Mouse (Mus musculus): ENCODE measurements around the gene Cd300a. TPM values are rescaled to one million over a fixed set of nuclear protein-coding genes. Genes with fewer than 3 reads are reported as not detected.

Gene Cd300a
- polyA plus RNA-seq, 1 experiment from 2014 or later = 2.2 TPM

- Histone ChIP-seq H3K9ac (replicated peaks; ENCODE audit: low read length) (peak overlapping the region; percentile 94), H3K27me3 (ENCODE audit: insufficient read depth, low read length) (no peaks in the 10 kb centered on the region), H3K4me2 (replicated peaks; ENCODE audit: low read depth, low read length) (peak overlapping the region; percentile 98), H3K27ac (ENCODE audit: low read length) (peak overlapping the region; percentile 99), H3K4me1 (ENCODE audit: insufficient read depth, low read length) (peaks cover 60% of the 10 kb centered on the region), H3K36me3 (ENCODE audit: insufficient read depth, low read length) (peaks cover 5% of the 10 kb centered on the region; the same call in 1 of the 2 replicates), H3K4me3 (ENCODE audit: low read length) (peak overlapping the region; percentile 68), H3K9me3 (ENCODE audit: low read length) (no peaks in the 10 kb centered on the region)
- WGBS = under 1% methylated on average over 65 of the region's 65 CpGs
- peak; percentile 36 for ATAC-seq (ENCODE audit: low FRiP score, low TSS enrichment)
Measured at GRCm38 (mm10) chr11:114851608-114852310, 38.1 kb upstream of the Cd300a start.

DNA sequence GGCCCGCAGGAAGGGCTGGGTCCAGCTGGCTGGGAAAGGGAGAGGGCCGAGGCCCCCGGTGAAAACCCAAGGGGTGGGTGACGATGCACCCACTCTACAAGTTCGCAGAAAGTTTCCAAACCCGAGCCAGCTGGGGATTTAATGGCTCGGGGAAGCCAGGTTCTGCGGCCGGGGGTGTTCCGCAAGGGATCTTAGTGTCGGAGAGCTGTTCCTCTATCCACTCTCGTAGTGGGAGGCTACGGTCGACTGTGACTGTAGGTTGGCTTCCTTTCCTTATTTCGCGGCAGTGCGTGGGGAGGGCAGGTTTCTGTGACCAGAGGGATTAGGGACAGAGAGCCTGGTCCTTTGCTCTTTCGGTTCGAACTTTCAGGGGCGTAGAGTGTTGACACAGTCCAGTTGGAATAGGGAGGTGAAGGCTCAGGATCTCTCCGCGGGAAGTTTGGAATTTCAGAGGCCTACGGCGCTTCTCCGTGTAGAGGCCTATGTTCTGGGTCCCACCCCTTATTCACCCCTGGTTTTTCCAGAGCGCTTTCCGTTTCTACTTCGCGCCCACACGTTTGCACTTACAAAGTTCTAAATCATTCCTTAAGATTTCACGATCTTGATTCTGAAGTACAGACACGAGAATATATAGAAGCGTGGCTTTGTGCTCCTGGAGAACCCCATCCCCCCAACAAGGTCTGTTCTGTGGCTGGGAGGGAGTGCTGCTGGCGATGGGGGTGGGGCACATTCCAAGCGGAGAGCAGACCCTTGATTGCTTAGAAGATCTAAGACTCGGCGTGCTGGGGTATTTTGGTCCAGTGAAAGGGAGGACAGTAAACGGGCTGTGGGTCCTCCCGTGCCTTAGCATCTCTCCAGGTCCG, 37.3 kb upstream of the Cd300a start:
- Histone ChIP-seq H3K4me3 (ENCODE audit: low read length) (peak overlapping the region; percentile 68), H3K4me1 (ENCODE audit: insufficient read depth, low read length) (peaks cover 53% of the 10 kb centered on the region), H3K9me3 (ENCODE audit: low read length) (no peaks in the 10 kb centered on the region), H3K9ac (replicated peaks; ENCODE audit: low read length) (peak overlapping the region; percentile 94), H3K4me2 (replicated peaks; ENCODE audit: low read depth, low read length) (peak overlapping the region; percentile 98), H3K27me3 (ENCODE audit: insufficient read depth, low read length) (no peaks in the 10 kb centered on the region), H3K27ac (ENCODE audit: low read length) (peak overlapping the region; percentile 99), H3K36me3 (ENCODE audit: insufficient read depth, low read length) (peaks cover 5% of the 10 kb centered on the region; the same call in 1 of the 2 replicates)
- WGBS = under 1% methylated on average over 40 of the region's 40 CpGs
- no peak for ATAC-seq (ENCODE audit: low FRiP score, low TSS enrichment)

- H3K4me3 ChIP-seq (ENCODE audit: low read length) = peak overlapping the region; percentile 68
- peaks cover 47% of the 10 kb centered on the region for H3K4me1 ChIP-seq (ENCODE audit: insufficient read depth, low read length)
- WGBS = 9% methylated on average over 7 of the region's 7 CpGs
- H3K4me2 ChIP-seq (replicated peaks; ENCODE audit: low read depth, low read length) = peak overlapping the region; percentile 98
- peak overlapping the region; percentile 99 for H3K27ac ChIP-seq (ENCODE audit: low read length)
- no peak; the same call in 1 of the 2 replicates for ATAC-seq (ENCODE audit: low FRiP score, low TSS enrichment)
- no peaks in the 10 kb centered on the region for H3K9me3 ChIP-seq (ENCODE audit: low read length)
- peaks cover 6% of the 10 kb centered on the region; the same call in 1 of the 2 replicates for H3K36me3 ChIP-seq (ENCODE audit: insufficient read depth, low read length)
- H3K27me3 ChIP-seq (ENCODE audit: insufficient read depth, low read length) = no peaks in the 10 kb centered on the region
- peak overlapping the region; percentile 94 for H3K9ac ChIP-seq (replicated peaks; ENCODE audit: low read length)
Measured at GRCm38 (mm10) chr11:114853174-114853838, 36.5 kb upstream of the Cd300a start.

DNA sequence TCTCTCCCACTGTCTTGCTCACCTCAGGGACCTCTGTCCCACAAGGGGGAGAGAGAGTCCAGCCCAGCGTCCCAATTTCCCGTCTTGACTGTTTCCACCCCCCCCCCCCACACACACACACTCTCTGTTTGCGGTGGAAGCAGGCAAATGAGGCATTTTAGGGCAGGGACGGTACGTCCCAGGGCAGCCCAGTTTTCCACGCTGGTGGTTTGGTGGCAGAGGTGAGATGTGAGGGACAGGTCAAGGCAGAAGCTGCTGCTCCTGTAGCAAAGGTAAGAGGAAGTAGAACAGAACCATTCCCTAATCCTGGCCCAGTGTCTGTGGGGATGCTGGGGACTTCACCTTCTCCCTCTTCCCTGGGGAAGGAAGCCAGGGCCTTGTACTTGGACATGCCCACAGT, 35.3 kb upstream of the Cd300a start:
- peak overlapping the region; percentile 98 for H3K4me2 ChIP-seq (replicated peaks; ENCODE audit: low read depth, low read length)
- H3K9me3 ChIP-seq (ENCODE audit: low read length) = no peaks in the 10 kb centered on the region
- peak overlapping the region; percentile 22; the same call in 1 of the 2 replicates for H3K9ac ChIP-seq (replicated peaks; ENCODE audit: low read length)
- WGBS = 55% methylated on average over 6 of the region's 6 CpGs
- H3K27ac ChIP-seq (ENCODE audit: low read length) = peak overlapping the region; percentile 99; the same call in 1 of the 2 replicates
- H3K4me3 ChIP-seq (ENCODE audit: low read length) = peak overlapping the region; percentile 68
- peaks cover 37% of the 10 kb centered on the region for H3K4me1 ChIP-seq (ENCODE audit: insufficient read depth, low read length)
- H3K27me3 ChIP-seq (ENCODE audit: insufficient read depth, low read length) = no peaks in the 10 kb centered on the region
- peaks cover 6% of the 10 kb centered on the region; the same call in 1 of the 2 replicates for H3K36me3 ChIP-seq (ENCODE audit: insufficient read depth, low read length)
- ATAC-seq (ENCODE audit: low FRiP score, low TSS enrichment) = no peak

DNA sequence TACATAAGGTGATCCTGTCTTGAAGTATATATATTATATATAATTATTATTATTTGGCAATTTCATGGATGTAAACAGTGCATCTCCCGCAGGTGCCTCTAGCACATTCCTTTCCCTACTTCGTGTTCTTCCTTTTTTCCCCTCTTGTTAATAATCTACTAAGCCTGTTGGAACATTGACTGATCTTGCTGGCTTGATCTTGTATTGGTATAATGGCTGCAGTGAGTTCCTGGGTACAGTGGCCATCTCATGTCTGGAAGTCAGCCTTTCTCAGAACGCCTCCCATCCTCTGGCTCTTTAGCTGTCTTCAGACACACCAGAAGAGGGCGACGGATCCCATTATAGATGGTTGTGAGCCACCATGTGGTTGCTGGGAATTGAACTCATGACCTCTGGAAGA, 33.7 kb upstream of the Cd300a start:
- H3K4me1 ChIP-seq (ENCODE audit: insufficient read depth, low read length) = peaks cover 24% of the 10 kb centered on the region
- H3K9ac ChIP-seq (replicated peaks; ENCODE audit: low read length) = no peak overlapping the region
- H3K4me2 ChIP-seq (replicated peaks; ENCODE audit: low read depth, low read length) = peak overlapping the region; percentile 10; the same call in 1 of the 2 replicates
- no peak for ATAC-seq (ENCODE audit: low FRiP score, low TSS enrichment)
- H3K4me3 ChIP-seq (ENCODE audit: low read length) = no peak overlapping the region
- no peaks in the 10 kb centered on the region for H3K27me3 ChIP-seq (ENCODE audit: insufficient read depth, low read length)
- peaks cover 6% of the 10 kb centered on the region; the same call in 1 of the 2 replicates for H3K36me3 ChIP-seq (ENCODE audit: insufficient read depth, low read length)
- 0 out of 2 replicates have a peak overlapping the region, but pooled peaks have one; percentile 28 for H3K27ac ChIP-seq (ENCODE audit: low read length)
- H3K9me3 ChIP-seq (ENCODE audit: low read length) = no peaks in the 10 kb centered on the region
- 74% methylated on average over 5 of the region's 5 CpGs for WGBS

DNA sequence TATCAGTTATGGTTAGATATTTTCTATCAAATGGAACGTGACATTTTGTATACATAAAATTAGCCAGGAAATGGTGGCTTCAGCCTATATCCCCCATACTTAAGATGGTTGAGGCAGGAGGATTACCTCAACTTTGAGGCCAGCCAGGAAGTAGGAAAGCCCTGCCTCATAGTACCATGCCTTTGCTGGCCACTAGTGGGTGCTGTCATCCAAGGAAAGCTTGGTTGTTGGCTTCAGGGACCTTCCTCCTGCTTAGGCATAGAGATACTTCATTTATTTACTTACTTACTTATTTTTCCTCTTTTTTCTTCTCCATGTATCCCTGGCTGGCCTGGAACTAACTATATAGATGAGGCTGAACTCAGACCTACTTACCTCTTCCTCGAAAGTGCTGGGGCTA, 31.2 kb upstream of the Cd300a start:
- no peak overlapping the region for H3K27ac ChIP-seq (ENCODE audit: low read length)
- no peak for ATAC-seq (ENCODE audit: low FRiP score, low TSS enrichment)
- H3K4me3 ChIP-seq (ENCODE audit: low read length) = no peak overlapping the region
- H3K9me3 ChIP-seq (ENCODE audit: low read length) = no peaks in the 10 kb centered on the region
- H3K9ac ChIP-seq (replicated peaks; ENCODE audit: low read length) = no peak overlapping the region
- H3K4me2 ChIP-seq (replicated peaks; ENCODE audit: low read depth, low read length) = no peak overlapping the region
- H3K27me3 ChIP-seq (ENCODE audit: insufficient read depth, low read length) = no peaks in the 10 kb centered on the region
- peaks cover 17% of the 10 kb centered on the region for H3K36me3 ChIP-seq (ENCODE audit: insufficient read depth, low read length)
- WGBS = 92% methylated on average over 2 of the region's 2 CpGs
- H3K4me1 ChIP-seq (ENCODE audit: insufficient read depth, low read length) = peaks cover 17% of the 10 kb centered on the region

GRCm38 (mm10) chr11:114861057-114861456, 28.8 kb upstream of the Cd300a start:
- no peak overlapping the region for H3K4me3 ChIP-seq (ENCODE audit: low read length)
- H3K27me3 ChIP-seq (ENCODE audit: insufficient read depth, low read length) = no peaks in the 10 kb centered on the region
- WGBS = 59% methylated on average over 2 of the region's 2 CpGs
- no peak for ATAC-seq (ENCODE audit: low FRiP score, low TSS enrichment)
- H3K27ac ChIP-seq (ENCODE audit: low read length) = no peak overlapping the region
- peaks cover 18% of the 10 kb centered on the region for H3K4me1 ChIP-seq (ENCODE audit: insufficient read depth, low read length)
- no peak overlapping the region for H3K9ac ChIP-seq (replicated peaks; ENCODE audit: low read length)
- H3K36me3 ChIP-seq (ENCODE audit: insufficient read depth, low read length) = peaks cover 27% of the 10 kb centered on the region
- no peaks in the 10 kb centered on the region for H3K9me3 ChIP-seq (ENCODE audit: low read length)
- no peak overlapping the region for H3K4me2 ChIP-seq (replicated peaks; ENCODE audit: low read depth, low read length)

GRCm38 (mm10) chr11:114862687-114863086, 27.2 kb upstream of the Cd300a start:
- H3K9ac ChIP-seq (replicated peaks; ENCODE audit: low read length) = no peak overlapping the region
- H3K27me3 ChIP-seq (ENCODE audit: insufficient read depth, low read length) = no peaks in the 10 kb centered on the region
- no peak for ATAC-seq (ENCODE audit: low FRiP score, low TSS enrichment)
- no peak overlapping the region for H3K4me2 ChIP-seq (replicated peaks; ENCODE audit: low read depth, low read length)
- H3K27ac ChIP-seq (ENCODE audit: low read length) = no peak overlapping the region
- H3K4me3 ChIP-seq (ENCODE audit: low read length) = no peak overlapping the region
- 89% methylated on average over 3 of the region's 3 CpGs for WGBS
- peaks cover 27% of the 10 kb centered on the region for H3K36me3 ChIP-seq (ENCODE audit: insufficient read depth, low read length)
- no peaks in the 10 kb centered on the region for H3K9me3 ChIP-seq (ENCODE audit: low read length)
- H3K4me1 ChIP-seq (ENCODE audit: insufficient read depth, low read length) = peaks cover 34% of the 10 kb centered on the region

GRCm38 (mm10) chr11:114863918-114864420, 25.9 kb upstream of the Cd300a start:
- H3K4me1 ChIP-seq (ENCODE audit: insufficient read depth, low read length) = peaks cover 39% of the 10 kb centered on the region
- H3K4me2 ChIP-seq (replicated peaks; ENCODE audit: low read depth, low read length) = no peak overlapping the region
- H3K9me3 ChIP-seq (ENCODE audit: low read length) = no peaks in the 10 kb centered on the region
- whole genome bisulfite sequencing = 91% methylated on average over 21 of the region's 21 CpGs
- peaks cover 34% of the 10 kb centered on the region for H3K36me3 ChIP-seq (ENCODE audit: insufficient read depth, low read length)
- no peak overlapping the region for H3K9ac ChIP-seq (replicated peaks; ENCODE audit: low read length)
- no peak overlapping the region for H3K27ac ChIP-seq (ENCODE audit: low read length)
- ATAC-seq (ENCODE audit: low FRiP score, low TSS enrichment) = no peak
- H3K27me3 ChIP-seq (ENCODE audit: insufficient read depth, low read length) = no peaks in the 10 kb centered on the region
- H3K4me3 ChIP-seq (ENCODE audit: low read length) = no peak overlapping the region

Data from kidney, embryonic 16.5 days (tissue).